Mouse (Mus musculus) T-helper 1 cell (primary cell): ENCODE data around the gene Amz1.

Source experiments
- in situ Hi-C: fragments of 300-600 bp; cut with MboI, MseI; formaldehyde crosslinking; loops from one replicate; pipeline ENCODE4 v1.15.1; 2025; ENCODE audit warnings: high pct_unique_total_duplicates

The Amz1 gene

DNA sequence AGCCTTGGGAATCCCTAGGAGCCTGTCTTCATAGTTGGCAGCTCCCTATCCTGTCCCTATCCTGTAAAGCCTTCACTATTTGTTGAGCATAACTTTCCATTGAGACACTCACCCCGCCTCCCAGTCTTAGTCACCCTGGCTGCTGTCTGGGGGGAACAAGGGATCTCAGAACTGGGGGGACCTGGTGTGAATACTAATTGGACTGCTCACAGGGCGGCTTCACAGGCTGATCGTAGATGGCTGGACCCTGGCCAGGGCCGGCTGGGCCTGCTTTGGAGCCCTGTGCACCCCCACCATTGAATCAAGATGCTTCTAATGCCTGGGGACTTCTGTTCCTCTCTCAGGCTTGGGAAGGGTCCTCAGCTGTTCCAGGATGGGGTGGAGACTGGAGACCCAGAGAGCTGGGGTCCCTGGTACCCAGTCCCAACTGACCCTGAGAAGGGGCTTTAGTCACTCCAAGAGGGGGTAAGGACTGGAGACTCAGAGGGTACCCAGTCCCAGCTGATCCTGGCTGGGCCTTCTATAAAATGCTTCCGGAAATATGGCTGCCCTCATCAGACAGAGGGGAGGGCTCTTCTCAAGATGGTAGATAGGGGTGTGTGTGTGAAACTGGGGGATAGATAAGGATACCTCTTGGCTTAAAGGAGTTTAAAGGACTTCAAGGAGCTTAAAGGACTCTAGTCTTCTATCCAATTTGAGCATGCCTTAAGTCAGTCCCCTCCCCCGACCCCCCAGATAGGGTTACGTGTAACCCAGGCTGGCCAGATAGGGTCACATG, 2.3 kb downstream of the Amz1 start:
- in situ Hi-C loops, result no loop called here

DNA sequence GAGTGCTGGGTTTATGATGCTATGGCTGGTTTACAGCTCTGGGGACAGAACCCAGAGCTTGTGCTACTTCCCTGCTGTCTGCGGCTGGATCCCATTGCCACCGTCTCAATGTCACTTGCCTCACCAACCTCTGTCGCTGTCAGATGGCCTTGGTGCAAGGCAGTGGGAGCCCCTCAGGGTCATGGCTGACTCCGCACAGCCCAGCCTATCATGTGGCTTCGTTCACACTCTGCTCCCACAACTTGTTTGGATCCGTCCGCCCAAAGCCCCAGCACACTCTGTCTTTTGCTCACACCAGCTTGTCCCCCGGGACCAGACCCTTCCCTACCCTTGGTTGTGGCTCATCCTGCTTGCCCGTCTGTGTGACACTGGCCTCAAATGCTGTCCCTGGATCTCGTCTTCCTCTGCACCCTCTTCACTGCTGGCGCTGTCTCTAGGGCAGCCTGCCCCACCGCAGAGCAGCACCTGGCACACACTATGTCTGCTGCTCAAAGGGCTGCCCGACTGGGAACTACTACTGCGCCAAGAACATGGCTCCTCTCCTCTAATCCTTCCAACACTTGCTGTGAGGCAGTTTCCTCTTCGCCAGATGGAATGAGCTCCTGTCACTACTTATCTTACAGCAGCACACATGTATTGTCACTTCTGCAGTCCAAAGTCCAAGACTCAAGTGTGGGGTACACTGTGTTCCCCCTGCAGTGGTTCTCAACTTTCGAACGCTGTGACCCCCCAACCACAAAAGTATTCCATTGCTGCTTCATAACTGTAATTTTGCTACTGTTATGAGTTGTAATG, 3.2 kb downstream of the Amz1 start:
- in situ Hi-C loops, result no loop called here

DNA sequence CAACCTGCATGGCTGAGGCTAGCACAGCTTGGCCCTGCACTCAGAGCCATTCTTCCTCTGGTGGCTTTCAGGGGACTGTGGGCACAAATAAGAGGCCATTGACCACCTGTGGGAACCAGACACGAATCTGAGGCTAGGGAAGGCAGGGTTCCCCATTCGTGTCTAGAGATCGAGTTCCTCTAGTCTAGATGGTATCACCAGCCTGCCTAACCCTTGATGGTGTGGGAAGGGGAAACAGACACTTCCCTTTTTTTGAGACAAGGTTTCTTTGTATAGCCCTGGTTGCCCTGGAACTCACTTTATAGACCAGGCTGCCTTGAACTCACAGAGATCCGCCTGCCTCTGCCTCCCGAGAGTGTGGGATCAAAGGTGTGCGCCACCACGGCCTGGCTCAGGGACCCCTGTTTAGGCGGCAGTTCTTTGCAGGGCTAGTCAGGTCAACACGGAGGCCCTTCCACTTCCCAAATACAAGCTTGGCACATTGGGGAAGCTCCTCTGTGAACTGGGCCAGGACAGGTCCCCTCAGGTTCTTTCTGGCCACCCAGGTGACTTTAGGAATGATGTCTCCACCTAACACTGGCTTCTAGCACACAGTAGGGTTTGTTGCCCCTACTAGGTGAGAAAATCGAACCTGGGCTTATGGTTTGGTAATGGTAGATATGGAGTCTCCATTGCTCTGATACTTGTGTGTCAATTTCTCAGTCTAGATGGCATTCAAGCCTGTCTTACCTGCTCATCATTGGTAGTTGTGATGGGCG, 7.3 kb downstream of the Amz1 start:
- in situ Hi-C loops, result no loop called here

DNA sequence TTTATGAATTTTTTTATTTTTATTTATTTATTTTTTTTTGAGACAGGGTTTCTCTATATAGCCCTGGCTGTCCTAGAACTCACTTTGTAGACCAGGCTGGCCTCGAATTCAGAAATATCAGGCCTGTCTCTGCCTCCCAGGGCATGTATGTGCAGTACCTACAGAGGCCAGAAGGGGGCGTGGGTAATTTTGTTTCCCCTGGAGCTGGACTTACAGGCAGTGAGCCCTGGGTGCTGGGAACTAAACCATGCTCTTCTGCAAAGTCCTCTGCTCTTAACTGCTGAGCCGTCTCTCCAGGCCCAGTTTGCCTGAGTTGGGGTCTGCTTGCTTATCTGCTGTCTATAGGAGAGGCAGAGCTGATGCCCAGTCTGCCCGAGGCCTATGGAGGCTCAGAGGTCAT, 8.3 kb downstream of the Amz1 start:
- in situ Hi-C loops, result no loop called here

DNA sequence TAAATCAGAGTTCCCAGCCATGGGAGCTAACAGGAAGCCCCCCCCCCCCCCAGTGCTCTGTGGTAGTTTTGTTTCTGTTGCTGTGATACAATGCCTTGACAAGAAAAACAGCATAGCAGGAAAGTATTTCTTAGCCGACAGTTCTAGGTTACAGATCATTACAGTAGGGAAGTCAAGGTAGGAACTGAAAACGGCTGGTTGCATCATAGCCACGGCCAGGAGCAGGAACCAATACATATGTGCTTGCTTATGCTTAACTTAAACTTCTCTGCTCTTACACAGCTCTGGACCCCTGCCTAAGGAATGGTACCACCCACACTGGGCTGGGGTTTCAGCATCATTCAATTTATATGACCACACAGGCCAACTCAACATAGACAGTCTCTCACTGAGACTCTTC, 9.4 kb downstream of the Amz1 start:
- in situ Hi-C loops, result no loop called here

DNA sequence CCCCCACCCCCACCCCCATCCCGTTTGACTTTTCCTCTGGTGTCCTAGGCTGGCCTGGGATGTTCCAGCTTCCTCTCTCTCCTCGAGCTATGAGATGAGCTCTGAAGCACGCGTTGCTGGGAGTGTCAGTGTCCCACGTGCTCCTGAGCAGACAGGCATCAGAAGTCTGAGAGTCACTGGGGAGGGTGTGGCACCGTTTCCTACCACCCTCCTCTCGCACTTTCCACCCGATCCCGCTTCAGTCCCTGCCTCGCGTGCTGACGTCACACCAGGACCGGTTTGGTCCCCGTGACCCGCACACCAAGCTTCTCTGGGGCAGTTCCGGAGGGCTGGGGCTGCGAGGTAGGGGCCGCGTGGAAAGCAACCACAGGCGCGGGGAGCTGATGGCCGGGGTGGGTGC, 11.4 kb downstream of the Amz1 start:
- in situ Hi-C loops, result no loop called here

DNA sequence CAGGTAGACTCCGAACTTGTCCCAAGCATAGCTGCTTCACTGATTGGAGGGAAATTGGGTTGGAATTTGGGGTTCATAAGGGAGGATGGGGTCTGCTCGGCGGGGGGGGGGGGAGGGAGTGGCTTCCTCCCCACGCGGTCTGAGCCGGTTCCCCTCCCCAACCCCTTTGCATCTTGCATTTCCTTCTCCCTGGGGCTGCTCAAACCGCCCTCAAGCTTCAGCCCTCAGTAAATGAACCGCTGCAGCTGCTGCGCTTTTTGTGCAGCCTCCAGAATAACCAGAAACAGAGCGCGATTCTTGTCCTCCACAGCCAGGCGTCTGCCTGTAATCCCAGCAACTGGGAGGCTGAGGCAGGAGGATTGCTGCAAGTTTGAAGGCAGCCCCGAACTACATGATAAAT, 12.2 kb downstream of the Amz1 start:
- in situ Hi-C loops, result no loop called here

DNA sequence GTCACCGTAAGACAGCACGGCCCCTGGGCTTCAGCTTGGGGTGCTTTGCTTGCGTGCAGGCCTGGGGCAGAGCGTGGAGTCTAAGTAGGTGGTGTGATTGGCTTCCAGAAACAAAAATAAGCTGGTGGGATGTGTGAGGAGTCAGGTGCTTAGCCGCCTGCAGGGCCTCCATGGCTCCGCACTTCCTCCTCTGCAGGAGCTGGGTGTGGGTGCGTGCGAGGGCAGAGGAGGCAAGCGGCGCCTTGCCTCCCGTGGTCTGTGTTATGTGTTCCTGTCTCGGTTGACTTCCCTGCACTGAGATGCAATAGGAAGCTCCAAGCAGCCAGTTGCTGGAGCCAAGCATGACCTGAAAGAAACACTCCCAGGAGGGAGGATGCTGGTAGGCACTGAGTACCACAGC, 15.9 kb downstream of the Amz1 start:
- in situ Hi-C loops, result no loop called here

DNA sequence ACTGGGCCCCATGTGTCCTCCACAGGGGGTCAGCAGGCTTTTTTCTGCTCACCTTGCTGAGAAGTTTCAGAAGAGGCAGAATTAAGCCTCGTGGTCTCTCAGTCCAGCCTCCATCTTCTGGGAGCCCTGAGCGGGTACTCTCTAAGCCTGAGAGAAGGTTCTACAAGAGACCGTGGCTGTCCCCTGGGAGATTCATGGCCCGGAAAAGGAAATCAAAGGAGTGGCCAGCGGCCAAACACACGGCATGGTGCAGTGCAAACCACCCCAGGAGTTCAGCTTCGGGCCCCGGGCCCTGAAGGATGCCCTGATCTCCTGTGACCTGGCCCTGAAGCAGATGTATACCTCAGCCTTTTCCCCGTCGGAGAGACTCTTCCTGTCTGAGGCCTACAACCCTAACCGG, 17.1 kb downstream of the Amz1 start:
- in situ Hi-C loops, result no loop called here

DNA sequence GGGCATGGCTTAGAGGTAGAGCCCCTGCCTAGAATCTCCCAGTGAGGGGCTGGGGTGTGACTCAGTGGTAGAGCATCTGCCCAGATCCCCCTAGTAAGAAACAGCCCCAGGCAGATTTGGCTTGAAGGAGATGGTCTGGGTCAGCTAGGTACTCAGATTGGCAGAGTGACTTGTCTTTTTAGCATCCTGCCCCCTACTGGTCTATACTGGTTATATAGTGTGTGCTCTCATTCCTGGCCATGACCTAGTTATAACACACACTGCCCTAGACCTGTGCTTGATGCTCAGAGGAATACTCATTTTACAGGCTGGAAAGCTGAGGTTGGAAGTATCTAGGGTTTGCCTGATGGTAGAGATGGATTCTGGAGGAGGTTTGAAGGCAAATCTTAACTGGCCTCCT, 17.9 kb downstream of the Amz1 start:
- in situ Hi-C loops, result no loop called here

DNA sequence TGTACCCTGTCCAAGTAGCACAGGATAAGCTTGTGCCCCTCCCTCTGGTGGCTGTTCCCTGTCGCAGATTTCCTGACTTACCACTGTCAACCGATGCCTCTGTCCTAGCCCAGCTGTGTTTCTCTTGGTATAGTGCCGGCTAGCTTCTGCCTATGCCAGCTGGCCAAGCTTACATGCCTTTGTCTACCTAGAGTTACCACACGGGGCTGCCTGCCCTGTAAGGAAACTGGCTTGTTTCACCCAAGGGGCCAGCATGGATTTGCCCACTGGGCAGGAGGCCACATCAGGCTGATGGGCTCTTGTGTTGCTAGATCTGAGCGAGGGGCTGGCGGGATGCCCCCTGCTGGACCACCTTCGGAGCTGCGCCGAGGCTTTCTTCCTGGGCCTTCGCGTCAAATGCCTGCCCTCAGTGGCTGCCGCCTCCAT, 19.8 kb downstream of the Amz1 start:
- in situ Hi-C loops, result no loop called here

DNA sequence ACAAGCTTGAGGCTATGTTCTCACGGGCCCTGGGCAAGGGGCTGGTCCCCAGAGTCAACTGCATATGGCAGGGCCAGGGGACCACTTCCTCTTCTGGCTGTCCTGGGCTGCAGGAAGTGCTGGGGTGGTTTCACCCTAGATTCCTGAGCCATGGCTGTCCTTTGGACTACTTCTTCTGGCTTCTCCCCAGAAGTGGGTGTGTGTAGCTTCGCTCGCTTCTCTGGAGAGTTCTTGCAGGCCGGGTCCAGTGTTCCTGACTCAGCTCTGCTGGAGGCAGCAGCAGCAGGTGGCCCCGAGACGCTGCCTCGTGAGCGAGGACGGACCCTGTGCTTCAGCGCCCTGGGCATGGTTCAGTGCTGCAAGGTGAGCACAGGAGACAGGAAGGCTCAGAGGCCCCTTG, 24.5 kb downstream of the Amz1 start:
- in situ Hi-C loops, result no loop called here

DNA sequence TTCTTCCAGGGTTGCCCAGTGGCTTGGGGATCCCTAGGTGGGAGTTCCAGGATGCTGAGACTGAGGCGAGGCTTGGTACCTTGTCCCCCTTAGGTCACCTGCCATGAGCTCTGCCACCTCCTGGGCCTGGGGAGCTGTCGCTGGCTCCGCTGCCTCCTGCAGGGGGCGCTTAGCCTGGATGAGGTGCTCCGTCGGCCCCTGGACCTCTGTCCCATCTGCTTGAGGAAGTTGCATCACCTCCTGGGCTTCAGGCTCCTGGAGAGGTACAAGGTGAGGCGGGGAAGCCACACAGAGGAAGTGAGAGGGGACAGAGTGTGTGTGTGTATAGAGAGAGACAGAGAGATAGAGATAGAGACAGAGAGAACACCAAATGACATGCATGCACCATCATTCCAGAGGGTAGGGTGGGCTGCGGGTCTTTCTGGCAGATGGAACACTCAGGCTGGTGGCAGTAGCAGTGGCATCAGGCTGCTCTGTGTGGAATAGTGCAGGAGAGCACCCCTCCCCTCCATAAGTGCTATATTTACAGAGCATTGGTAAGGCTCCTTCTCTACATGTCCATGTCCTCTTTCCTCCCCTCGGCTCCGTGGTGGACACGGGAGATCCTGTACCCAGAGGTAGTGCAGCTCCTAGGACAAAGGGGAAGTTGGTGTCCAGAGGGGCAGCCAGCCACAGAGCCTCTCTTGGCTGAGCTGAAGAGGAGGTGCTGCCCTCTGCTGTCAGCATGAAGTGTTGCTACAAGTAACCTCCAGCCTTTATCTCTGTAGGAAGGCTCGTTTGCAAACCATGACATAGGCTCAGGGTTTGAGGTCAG, 25.3 kb downstream of the Amz1 start:
- in situ Hi-C loops, result no loop called here

DNA sequence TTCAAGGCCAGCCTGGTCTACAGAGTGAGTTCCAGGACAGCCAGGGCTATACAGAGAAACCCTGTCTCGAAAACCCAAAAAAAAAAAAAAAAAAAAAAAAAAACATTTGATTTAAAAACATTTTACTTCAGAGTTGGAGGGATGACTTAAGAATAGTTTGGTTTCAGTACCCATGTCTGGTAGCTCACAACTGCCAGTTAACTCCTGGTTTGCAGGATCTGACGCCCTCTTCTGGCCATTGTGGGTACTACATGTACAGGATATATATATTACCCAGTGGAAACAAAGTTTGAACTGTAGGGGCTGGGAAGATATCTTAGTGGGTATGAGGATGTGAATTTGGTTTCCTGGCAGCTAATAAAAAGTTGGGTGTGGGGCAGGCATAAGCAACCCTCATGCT, 27.0 kb downstream of the Amz1 start:
- in situ Hi-C loops, result no loop called here

DNA sequence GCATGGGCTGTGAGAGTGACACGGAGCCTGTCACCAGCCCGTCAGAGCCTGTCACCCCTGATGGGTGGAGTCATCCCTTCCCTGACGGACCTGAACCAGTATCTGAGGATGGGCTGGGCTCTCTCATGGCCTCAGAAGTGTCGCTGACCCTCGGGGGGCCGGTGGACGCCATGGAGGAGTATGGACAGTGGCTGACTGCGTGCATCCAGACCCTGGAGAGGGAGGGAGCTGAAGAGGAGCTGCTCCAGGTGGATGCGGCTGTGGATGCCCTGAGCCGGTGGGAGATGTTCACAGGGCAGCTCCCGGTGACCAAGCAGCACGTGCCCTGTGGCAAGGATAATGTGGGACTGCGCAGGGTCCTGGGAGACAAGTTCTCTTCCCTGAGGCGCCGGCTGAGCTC, 28.1 kb downstream of the Amz1 start:
- in situ Hi-C loops, result no loop called here

DNA sequence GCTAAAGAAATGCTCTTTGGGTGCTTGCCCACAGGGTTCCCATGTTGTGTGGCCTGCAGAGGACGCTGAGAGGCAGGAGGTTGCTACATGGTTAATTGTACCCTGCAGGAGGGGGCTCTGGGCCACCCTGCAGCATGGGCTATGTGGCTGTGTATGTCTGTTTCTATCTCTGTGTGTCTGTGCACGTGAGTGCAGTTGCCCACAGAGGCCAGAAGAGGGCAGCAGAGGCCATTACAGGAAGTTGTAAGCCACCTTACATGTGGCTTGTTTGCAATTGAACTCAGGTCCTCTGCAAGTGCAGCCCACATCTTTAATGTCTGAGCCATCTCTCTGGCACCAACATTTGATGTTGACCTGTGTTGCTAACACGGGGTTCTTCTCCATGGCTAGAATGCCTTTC, 28.7 kb downstream of the Amz1 start:
- in situ Hi-C loops, result no loop called here

DNA sequence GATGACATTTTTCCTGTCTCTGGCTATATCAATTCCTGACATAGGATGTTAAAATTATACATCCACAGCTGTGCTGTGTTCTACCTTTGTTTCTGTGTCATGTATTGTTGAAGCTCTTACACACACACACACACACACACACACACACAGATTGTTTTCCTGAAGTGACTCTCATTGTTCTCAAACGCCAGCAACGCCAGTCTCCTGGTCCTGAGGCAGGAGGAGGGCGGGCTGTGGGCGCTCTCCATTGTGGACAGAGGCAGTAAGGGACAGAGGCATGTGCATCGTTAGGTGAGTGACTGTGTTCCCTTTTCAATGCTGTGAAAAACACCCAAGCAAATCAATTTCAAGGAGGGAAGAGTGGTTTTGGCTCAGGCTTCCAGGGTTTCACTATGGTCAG, 29.3 kb downstream of the Amz1 start:
- in situ Hi-C loops, result no loop called here

DNA sequence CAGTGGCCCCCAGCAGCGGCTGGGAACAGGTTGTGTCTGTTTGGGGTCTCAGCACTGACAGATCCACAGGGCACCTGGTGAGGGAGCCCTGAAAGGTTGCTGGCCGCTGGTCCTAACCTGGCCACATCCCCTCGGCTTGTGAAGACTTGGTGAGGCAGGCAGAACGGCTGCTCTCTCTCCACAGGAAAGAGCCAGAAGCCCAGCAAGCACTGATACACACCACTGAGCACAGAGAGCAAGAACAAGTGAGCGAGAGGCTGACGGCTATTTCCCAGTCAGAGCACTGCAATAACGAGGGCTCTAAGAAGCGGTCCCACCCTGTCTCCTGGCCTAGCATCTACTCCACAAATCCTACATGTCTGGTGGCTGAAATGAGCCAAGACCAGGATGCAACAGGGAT, 34.9 kb downstream of the Amz1 start:
- in situ Hi-C loops, result no loop called here

DNA sequence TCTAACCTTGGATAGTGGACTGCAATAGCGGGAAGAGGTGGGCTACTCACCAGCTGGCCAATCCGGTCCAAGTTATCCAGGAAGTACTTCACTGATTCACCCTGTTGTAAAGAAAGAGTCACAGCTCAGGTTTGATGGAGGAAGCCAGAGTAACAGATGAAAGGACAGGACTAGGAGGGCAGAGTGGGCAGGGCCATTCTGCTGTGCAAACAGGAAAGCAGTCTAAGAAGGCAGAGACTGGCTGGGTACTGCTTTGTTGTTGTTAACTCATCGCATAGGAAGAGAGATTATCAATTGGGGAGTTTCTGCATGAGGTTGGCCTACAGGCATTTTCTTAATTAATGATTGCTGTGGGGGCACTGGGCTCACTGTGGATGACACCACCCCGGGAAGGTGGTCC, 38.6 kb downstream of the Amz1 start:
- in situ Hi-C loops, result no loop called here

DNA sequence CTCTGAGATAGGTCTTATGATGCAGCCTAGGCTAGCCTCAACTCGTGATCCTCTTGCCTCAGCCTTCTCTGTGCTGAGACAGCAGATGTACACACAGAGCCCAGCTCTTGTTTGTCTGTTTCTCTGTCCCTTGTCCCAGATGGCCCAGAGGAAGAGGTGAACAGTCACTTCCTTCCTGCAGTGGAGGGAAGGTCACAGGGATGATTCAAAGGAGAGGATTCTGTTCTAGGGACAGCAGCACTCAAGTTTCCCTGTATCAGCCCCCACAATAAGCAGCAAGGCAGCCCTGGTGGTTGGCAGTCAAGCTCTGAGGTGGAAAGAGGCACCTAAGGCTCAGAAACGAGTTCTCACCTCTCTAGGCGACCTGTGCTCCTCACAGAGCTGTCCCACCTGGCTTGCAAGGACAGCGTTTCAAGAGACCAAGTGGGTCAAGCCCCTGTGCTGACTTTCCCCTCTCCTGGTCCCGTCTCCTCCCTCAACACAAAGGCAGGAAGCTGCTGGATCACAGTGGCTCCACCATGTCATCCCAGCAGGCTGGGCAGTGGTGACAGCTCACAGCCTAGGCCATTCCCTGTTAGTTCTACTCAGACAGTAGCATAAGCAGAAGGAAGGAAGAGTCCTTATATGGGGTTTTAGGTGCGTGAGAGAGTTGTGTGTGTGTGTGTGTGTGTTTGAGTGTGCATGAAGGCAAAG, 41.1 kb downstream of the Amz1 start:
- in situ Hi-C loops, result no loop called here

DNA sequence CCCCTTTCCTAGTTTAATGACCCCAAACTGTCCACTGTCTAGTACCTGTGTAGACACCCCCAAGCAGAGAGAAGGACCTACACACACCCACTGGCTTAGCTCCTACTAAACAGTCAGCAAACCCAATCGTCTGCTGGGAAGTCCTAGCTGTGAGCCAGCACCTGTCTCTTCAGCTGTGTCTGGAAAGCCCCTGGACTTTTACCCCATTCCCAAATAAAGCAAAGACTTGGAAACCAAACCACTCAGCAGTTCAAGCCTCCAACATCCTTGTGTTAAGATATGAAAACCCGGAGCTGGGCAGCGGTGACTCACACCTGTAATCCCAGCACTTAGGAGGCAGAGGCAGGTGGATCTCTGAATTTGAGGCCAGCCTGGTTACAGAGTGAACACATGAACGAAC, 42.6 kb downstream of the Amz1 start:
- in situ Hi-C loops, result no loop called here
